Mouse (Mus musculus) layer of hippocampus, adult 6 months (tissue): ENCODE results near the gene Arid2. TPM values are rescaled to one million over a fixed set of nuclear protein-coding genes. Genes with fewer than 3 reads are reported as not detected.

Experiments
- long read RNA-seq, 2 experiments: library from polyadenylated mRNA; unstranded; transcript quantifications; one replicate each; pipeline ENCODE4 v2.0.0; 2019 to 2020
- microRNA-seq: library from miRNA; unstranded; fragments of <30 nt; microRNA quantifications from one replicate; pipeline ENCODE4 v1.2.0, GENCODE M21; 2020
- polyA plus RNA-seq: library from polyadenylated mRNA; unstranded; fragments of <200 nt; fragmentation: Nextera tagmentation; gene quantifications from 2 replicates; pipeline ENCODE4 v1.2.3, GENCODE M21; 2021

Gene Arid2
- polyA plus RNA-seq: 3.9 and 4.3 TPM in 2 replicates
- long read RNA-seq, experiment 1, partial matches to known transcripts: 9 of 14 reads
- long read RNA-seq, experiment 1, other reads (novel, unspliced or antisense): 5 of 14 reads
- long read RNA-seq, experiment 2, full-length matches to known transcripts: 6 of 29 reads
- long read RNA-seq, experiment 2, partial matches to known transcripts: 19 of 29 reads
- long read RNA-seq, experiment 2, other reads (novel, unspliced or antisense): 4 of 29 reads

DNA sequence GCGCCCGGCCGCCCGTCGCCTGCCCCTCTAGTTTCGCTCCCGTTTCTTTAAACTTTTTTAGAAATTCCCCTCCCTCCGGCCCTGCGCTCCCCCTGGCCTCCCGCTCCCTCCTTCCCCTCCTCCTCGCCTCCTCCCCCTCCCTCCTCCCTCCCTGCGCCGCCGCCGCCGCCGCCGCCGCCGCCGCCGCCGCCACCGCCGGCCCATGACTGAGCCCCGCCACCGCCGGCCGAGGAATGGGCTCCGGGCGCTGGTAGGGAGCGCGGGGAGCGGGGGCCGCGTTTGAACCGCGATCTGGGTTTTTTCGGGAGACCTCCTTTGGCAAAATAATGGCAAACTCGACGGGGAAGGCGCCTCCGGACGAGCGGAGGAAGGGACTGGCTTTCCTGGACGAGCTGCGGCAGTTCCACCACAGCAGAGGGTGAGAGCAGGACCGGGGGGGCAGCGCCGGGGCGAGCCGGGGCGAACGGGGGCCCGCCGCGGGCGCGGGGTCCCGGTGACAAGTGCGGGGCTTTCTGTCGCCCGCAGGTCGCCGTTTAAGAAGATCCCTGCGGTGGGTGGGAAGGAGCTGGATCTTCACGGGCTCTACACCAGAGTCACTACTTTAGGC is at the start of gene Arid2:
Gene Arid2, plus strand, starts transcription at position 150 of the 607 bp plus-strand sequence.

Small RNAs within 50 kb of the gene (microRNA-seq; reads per million reads assigned to microRNA genes)
- gene Gm25397: not detected

Other genes starting within 250 kb of the Arid2 start
- 19.3 and 19.7 TPM in 2 replicates for gene Scaf11, start 173.3 kb downstream of the Arid2 start, polyA plus RNA-seq